Mouse (Mus musculus) embryo, embryonic 9.5 days (tissue): Measurements from ENCODE around the gene Banf2.

Experiments used
- DNase-seq: peaks from one replicate; pipeline ENCODE4 v3.0.0-alpha.2; 2017; ENCODE audit errors: extremely low spot score

Gene Banf2

DNA sequence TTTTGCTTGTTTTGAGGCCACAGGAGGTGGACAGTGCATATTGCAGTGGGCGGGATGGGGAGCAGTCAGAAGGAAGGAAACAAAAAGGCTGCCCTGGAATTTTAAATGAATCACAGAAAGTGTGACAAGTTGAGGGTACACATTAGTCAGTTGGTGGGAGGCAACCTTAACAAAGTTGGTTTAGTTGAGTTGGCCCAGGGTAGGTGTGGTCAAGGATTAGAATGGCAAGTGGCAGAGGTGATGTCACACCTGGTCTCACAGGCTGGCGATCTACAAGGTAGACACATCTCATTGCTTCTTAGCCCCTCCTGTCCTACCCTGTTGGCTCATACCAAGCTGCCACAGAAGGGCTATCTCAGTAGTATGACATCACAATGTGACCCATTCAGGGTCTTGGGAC, at the start of gene Banf2:
Banf2 (plus strand) TSS at position 396 of the 400 bp plus-strand sequence.
- no peak for DNase-seq

DNA sequence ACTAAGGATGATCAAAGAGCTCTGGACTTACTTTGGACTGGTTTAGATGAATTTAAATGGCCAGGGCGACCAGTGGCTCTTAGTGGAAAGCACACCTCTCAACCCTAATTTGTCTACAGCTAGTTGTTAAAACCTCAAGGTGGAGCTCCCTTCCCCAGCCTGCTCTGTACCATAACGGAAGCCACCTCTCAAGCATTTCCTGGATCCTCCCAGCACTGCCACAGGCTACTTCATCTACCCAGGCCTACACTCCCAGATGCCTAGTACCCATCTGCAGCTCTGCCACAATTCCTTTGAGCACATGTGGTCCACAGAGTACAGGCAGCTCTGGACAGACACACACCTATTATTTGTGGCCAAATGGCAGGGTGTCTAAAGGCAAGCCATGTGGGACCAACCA, 49.4 kb upstream of the Banf2 start:
- DNase-seq: no peak

GRCm38 (mm10) chr2:143987485-143987884, 45.4 kb upstream of the Banf2 start:
- DNase-seq: no peak

GRCm38 (mm10) chr2:143988016-143988415, 44.8 kb upstream of the Banf2 start:
- no peak for DNase-seq

DNA sequence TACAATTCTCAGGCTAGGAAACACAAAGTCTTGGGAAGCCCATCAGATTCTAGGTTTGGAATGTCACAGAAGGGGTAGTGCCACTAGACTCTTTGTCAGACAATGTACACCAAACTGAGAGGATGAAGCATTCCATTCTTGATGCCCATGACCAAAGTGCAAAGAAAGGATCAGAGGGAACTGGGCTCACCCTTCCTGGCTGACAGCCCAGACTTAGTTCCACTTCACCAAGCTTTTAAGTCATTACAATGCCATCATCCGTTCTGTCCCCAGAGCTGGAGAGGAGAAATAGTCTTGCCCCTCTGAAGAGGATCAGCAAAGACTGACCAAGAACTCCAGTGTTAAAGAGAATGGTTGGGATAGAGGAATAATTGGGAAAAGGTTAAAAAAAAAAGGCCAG, 41.9 kb upstream of the Banf2 start:
- DNase-seq: no peak

DNA sequence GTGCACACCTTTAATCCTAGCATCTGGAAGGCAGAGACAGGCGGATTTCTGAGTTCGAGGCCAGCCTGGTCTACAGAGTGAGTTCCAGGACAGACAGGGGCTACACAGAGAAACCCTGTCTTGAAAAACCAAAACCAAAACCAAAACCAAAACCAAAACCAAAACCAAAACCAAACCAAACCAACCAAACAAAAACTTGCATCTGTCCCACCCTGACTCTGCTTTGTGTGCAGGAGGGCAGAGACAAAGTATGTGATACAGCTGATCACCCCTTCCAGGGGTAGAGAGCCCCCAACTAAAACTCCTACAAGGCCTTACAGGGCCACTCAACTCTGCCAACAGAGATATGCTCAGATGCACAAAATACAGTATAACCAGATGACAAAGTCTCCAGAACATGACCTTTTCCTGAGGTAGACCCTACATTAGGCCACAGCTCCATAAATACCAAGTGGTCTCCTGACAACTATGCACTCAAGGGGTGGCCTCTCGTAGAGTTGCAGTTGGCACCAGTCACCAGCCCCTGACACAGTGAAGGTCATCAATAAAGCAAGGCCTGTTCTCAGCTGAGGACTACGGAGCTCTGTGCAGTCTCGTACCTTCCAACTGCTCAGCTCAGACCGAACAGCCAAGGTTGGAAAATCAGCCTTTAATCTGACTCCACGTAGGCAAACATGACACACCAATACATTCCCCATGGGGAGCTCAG, 40.7 kb upstream of the Banf2 start:
- DNase-seq: no peak

GRCm38 (mm10) chr2:143992977-143993376, 39.9 kb upstream of the Banf2 start:
- DNase-seq: no peak

DNA sequence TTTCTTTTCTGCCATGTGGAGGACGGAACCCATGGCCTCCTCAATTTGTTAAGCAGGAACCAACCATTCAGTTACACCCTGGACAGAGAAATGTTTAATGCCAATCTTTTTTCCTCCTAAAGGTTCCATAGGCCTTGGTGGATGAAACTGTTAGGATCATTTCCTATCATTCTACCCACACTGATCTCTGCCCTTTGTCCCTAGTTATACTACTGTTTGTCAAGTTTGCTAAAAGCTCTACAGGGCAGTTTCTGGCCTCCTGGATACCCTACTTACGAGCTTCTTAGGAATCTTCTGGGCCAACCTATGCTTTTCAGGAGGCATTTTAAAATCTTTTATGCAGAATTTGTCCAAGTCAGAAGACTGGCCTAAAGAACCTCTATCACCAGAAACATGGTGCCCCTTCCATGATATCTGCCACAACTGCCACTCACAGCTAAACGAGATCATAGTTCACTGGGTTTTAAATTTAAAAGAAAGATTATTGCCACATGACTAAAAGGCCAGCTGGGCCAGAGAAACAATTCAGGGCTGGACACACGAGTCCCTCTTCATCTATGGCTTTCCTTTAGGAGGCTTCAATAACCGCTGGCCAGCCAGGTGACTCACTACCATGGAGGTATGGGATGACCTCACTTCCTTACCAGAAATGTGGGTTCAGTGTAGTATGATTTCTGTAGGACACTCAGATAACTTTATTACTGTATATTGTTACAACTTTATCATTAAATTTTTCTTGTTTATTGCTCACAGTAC, 30.5 kb upstream of the Banf2 start:
- DNase-seq: no peak

GRCm38 (mm10) chr2:144003544-144003943, 29.3 kb upstream of the Banf2 start:
- no peak for DNase-seq

DNA sequence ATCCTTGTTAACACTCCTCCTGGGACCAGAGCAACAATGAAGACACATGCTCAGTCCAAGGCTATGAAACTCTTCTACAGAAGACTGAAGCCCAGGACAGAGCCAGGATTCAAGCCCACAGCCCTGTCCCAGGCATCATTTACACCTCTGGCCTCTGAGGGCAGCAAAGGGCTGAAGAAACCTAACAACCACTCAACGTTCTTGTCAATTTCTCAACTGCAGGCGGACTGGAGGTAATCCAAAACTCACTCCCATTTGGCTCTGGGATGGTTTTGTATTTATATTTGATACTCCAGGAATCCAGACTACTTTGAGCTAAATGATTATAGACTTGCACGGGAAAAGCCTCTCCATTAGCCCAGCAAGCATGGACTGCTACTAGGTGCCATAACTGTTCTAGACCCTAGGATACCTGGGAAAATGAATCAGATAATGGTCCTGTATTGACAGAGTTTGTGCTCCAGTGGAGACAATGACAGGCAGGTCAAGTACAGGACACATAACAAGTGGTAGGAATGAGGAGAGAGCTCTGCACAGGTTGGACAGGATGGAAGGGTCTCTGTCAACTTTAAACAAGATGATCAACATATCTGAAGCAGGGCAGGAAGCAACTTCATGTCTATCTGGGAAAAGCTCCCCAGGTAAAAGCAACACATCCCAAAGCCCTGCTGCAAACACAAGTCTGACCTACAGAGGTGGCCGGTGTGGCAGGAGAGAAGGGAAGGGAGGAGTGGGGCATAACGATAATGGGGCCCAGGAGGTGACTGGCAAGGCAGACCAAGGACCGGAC, 27.5 kb upstream of the Banf2 start:
- DNase-seq: no peak

- DNase-seq: no peak
Observed at GRCm38 (mm10) chr2:144006686-144007085, 26.2 kb upstream of the Banf2 start.

DNA sequence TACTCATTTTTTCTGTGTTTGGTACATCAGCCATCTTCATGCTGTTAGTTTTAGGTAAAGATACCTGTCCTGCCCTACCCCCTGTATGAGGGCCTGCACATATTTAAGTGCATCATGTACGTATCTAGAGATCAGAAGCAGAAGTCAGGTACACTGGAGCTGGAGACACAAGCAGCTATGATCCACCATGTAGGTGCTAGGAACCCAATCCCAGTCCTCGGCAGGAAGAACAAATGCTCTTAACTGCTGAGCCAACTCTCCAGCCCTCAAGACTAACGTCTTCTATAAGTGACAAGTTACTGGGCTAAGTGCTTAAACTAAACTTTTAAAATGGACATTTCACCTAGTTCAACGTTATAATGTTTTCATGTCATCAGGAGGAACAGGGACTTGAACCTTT, 25.6 kb upstream of the Banf2 start:
- no peak for DNase-seq

DNA sequence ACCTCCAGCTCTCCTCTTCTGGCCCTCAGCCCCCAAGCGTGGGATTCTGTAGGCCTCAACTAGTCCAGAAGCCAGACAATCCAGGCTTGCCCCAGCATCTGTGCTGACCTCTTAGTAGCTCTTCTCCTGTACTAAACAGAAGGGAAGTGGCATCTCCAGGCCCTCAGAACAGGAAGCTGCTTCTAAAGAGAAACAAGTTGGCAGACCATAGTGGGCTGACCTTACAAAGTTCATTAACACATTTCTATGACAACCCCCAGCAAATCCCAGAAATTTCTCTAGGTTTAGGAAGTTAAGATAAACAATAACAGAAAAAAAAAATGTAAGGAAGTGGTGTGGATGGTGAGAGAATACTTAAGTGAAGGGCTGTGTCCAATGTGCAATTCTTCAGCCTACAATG, 23.8 kb upstream of the Banf2 start:
- no peak for DNase-seq

- no peak for DNase-seq
Observed at GRCm38 (mm10) chr2:144009551-144010281, 23.1 kb upstream of the Banf2 start.

DNA sequence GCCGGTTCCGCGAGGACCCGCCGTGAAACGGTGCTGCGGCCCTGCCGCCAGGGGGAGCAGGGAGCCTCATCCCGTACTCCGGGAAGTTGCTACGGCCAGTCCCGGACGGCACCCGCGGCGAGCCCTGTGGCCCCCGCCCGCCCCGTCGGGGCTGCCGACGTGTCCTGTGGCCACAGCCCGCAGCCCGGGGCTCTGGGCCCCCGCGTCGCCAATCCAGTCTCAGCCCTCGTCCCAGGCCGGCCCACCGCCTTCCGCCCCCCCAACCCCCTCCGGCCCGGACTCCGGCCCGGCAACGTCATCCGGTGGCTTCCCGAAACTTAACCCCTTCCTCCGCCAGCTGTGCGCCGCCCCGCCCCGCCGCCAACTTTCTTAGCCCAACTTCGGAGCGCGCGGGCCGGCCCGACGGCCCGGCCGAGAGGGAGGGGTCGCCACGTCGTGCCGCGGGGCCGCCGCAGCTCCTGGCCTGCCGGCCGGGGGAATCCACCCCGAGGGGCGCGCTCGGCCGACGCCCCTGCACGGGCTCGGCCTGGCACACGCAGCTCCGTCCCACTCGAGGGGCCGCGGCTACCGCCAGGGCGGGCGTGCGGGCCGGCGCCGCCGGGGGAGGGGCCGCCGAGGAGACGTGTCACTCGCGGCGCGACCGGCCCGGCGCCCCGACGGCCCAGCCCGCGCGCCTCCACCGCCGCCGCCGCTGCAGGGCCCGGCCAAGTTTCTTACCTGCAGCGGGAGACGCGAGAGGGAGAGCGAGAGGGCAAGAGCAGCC, 22.4 kb upstream of the Banf2 start:
- DNase-seq: peak; percentile 84

DNA sequence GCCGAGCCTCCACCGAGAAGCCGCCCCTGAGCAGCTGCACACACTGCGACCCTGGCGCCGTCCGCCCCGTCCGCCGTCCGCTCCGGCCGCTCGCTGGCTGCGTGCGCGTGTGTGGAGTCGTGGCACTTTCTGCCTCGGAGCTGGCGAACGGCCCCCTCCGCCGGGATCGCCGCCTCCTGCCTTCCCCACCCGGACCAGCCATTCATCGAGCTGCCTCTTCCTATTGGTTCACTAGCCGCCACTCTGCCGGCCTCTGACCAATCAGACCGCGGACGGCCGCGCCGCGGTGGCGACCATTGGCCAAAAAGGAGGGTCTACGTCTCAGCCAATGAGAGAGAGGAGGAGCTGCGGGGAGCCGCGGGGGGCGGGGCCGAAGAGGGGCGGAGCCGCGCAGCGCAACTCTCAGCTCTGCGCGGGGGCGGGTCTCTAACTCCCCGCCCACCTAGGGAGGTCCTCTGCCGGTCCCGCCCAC, 21.7 kb upstream of the Banf2 start, which contains the start of gene Rrbp1:
Rrbp1 (minus strand) TSS at position 184 of the 472 bp plus-strand sequence.
- peak; percentile 99 for DNase-seq

GRCm38 (mm10) chr2:144014051-144014450, 18.8 kb upstream of the Banf2 start:
- no peak for DNase-seq

DNA sequence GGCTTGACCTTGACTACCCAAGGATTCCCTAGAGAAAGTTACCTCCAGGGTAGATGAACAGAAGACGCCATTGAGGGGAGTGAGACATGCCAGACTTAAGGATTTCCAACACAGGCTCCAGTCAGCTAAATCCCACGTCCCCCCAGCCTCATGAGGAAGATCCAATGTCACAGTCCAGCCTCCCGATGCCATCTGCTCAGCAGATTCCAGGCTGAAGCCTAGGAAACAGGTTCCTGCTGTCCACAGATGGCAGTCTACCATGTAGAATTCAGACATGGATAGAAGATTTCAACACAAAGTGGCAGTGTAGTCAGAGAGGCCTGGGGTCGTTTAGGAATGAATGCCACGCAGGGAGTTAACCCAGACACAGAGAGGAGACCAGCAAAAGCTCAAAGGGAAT, 18.4 kb upstream of the Banf2 start:
- DNase-seq: no peak

- DNase-seq: no peak
Observed at GRCm38 (mm10) chr2:144015861-144016260, 17.0 kb upstream of the Banf2 start.

- DNase-seq: no peak
Observed at GRCm38 (mm10) chr2:144019971-144020370, 12.9 kb upstream of the Banf2 start.

- no peak for DNase-seq
Observed at GRCm38 (mm10) chr2:144022441-144022840, 10.4 kb upstream of the Banf2 start.
